Mouse (Mus musculus) hindbrain, postnatal 0 days (tissue): ENCODE results near the gene Echs1. TPM values are rescaled to one million over a fixed set of nuclear protein-coding genes. Genes with fewer than 3 reads are reported as not detected.

ENCODE experiments used
- ATAC-seq: fragments of 200-750 bp; cut with Nextera tagmentation; 2 replicates; pipeline ENCODE4 v1.8.0; 2017; ENCODE audit warnings: mild to moderate bottlenecking, moderate TSS enrichment, moderate library complexity
- DNase-seq: peaks from one replicate; pipeline ENCODE4 v3.0.0-alpha.2; 2015; ENCODE audit warnings: low spot score
- H3K27ac ChIP-seq: fragments of 300-500 bp; sonication (generic); 2 replicates; pipeline ENCODE4 v1.5.1; 2014; ENCODE audit warnings: mild to moderate bottlenecking
- H3K27me3 ChIP-seq: fragments of 300-500 bp; sonication (generic); 2 replicates; pipeline ENCODE4 v1.6.1; 2014; ENCODE audit warnings: low read length, mixed read lengths; ENCODE audit not compliant: insufficient read depth
- H3K36me3 ChIP-seq: fragments of 300-500 bp; sonication (generic); 2 replicates; pipeline ENCODE4 v1.6.1; 2014; ENCODE audit warnings: low read length, mixed read lengths; ENCODE audit not compliant: insufficient read depth
- H3K4me1 ChIP-seq: fragments of 300-500 bp; sonication (generic); 2 replicates; pipeline ENCODE4 v1.6.1; 2014; ENCODE audit warnings: antibody characterized with exemption, low read length, mixed read lengths; ENCODE audit not compliant: insufficient read depth
- H3K4me2 ChIP-seq: fragments of 300-500 bp; sonication (generic); 2 replicates; pipeline ENCODE4 v1.6.1; 2014; ENCODE audit warnings: low read depth, mild to moderate bottlenecking, low read length, moderate library complexity, mixed read lengths
- H3K4me3 ChIP-seq: fragments of 300-500 bp; sonication (generic); 2 replicates; pipeline ENCODE4 v1.5.1; 2014; ENCODE audit warnings: low read length
- H3K9ac ChIP-seq: fragments of 300-500 bp; sonication (generic); replicated peaks from 2 replicates; pipeline ENCODE4 v1.6.1; 2014; ENCODE audit warnings: mild to moderate bottlenecking, low read length, moderate library complexity, mixed read lengths
- H3K9me3 ChIP-seq: fragments of 300-500 bp; sonication (generic); 2 replicates; pipeline ENCODE4 v1.6.1; 2016; ENCODE audit warnings: low read length, mixed read lengths
- CTCF ChIP-seq: IDR thresholded peaks from 2 replicates; pipeline ENCODE4 v1.5.1; 2016; ENCODE audit warnings: antibody characterized with exemption, control low read depth, low read depth
- WGBS: fragments of 180-500 bp; shearing (Covaris S2); extraction: QIAGEN DNeasy Blood & Tissue Kit; methylation state at CpG from one replicate; pipeline ENCODE4 v1.1.7; 2014; 5-methylcytosine and 5-hydroxymethylcytosine counted together
- polyA plus RNA-seq: library from polyadenylated mRNA; unstranded; fragments of >200 nt; fragmentation: Nextera tagmentation; extraction: Ambion mirVana; gene quantifications from 2 replicates; pipeline ENCODE4 v1.2.1, GENCODE M21; 2015
- total RNA-seq: library from RNA; depleted of rRNA; stranded (reverse); fragments of >200 nt; gene quantifications from 2 replicates; pipeline ENCODE4 v1.2.3, GENCODE M21; 2014

The Echs1 gene
- total and polyA plus RNA-seq, 2 experiments from 2014 or later, result 91.5 to 136 TPM

DNA sequence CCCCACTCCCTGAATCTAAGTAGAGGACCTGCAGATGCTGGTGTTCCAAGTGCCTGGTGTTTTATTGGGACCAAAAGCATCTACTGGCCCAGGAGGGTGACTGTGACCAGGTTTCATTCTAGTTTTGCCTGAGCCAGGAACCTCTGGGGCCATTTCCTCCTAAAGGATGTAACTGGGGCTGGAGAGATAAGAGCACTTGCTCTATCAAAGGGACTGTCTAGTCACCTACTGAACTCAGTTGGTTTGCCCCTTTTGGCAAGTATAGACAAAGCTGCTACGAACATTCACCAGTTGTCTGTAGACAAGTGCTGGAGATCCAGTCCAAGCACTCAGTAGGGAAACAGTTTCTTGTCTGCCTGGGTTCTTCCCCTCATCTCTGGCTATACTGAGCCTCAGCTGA lies 17.8 kb downstream of the Echs1 start:
- no peak overlapping the region for H3K4me3 ChIP-seq
- no peak overlapping the region for H3K9ac ChIP-seq
- H3K4me1 ChIP-seq, result peaks cover 8% of the 10 kb centered on the region
- 100% methylated on average over 1 of the region's 1 CpGs for WGBS
- TF ChIP-seq CTCF, result no peak
- ATAC-seq (no peak), DNase-seq (no peak)
- H3K36me3 ChIP-seq, result no peaks in the 10 kb centered on the region
- no peaks in the 10 kb centered on the region for H3K9me3 ChIP-seq
- no peak overlapping the region for H3K27ac ChIP-seq
- H3K4me2 ChIP-seq, result no peak overlapping the region
- no peaks in the 10 kb centered on the region for H3K27me3 ChIP-seq

DNA sequence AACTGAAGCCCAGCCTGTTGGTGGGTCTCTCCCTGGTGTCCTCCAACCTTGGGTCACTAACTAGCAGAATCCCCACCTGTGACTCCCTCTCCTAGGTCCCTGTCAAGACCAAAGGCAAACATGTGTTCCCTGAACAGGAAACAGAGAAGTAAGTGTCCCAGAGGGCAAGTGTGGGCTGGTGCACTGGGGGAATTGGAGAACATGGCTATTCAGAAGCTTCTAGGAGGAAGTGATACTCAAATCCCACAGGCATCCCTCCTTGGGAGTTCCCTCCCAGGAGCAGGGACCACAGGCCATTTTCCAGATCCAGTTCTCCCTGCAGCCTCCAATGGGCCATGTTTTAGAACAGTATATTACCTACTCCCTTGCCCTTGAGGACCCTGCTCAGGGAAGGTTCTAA lies 20.2 kb downstream of the Echs1 start:
- Histone ChIP-seq H3K9me3 (no peaks in the 10 kb centered on the region), H3K4me1 (no peaks in the 10 kb centered on the region), H3K27me3 (no peaks in the 10 kb centered on the region), H3K27ac (no peak overlapping the region), H3K4me2 (no peak overlapping the region), H3K9ac (no peak overlapping the region), H3K36me3 (no peaks in the 10 kb centered on the region), H3K4me3 (no peak overlapping the region)
- no peak for TF ChIP-seq CTCF
- no peak for DNase-seq
- ATAC-seq, result no peak

DNA sequence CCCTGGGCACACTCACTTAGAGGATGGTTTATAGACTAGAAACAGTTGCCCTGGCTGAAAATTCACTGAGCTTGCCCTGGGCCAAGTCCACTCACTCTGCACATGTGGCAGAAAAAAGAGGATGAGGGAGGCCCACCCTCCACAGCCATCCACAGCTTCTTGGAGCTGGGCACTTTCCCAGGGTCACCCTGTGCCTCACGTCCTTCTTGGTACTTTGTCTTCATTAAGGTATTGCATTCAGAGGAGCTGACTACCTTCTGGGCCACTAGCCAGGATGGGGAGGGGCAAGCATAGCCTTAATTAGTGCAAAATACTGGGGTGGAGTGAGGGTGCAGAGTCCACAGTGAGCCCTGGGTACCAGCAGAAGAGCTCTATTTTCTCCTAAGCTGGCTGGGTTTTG lies 20.7 kb downstream of the Echs1 start:
- no peak overlapping the region for H3K4me2 ChIP-seq
- no peaks in the 10 kb centered on the region for H3K36me3 ChIP-seq
- DNase-seq (no peak), ATAC-seq (no peak)
- H3K9ac ChIP-seq, result no peak overlapping the region
- no peak for TF ChIP-seq CTCF
- H3K27me3 ChIP-seq, result no peaks in the 10 kb centered on the region
- no peak overlapping the region for H3K27ac ChIP-seq
- H3K9me3 ChIP-seq, result no peaks in the 10 kb centered on the region
- WGBS, result 46% methylated on average over 1 of the region's 1 CpGs
- no peak overlapping the region for H3K4me3 ChIP-seq
- no peaks in the 10 kb centered on the region for H3K4me1 ChIP-seq

DNA sequence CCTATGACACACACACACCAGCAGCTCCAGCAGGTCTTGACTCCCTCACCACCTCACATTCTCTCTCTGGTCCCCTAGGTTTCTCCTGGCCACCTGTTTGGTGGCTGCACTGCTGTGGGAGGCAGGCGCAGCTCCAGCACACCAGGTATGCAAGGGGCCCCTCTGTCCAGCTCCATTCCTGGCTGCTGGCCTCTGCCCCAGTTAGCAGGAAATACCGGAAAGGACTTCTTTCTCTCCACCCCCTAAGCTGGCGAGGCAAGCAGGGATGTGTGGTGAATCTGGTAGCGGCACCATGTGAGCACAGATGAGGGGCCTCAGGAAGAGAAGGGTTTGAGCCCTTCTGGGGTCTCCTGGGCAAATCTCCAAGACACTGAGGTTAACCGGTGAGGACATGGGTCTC lies 21.3 kb downstream of the Echs1 start:
- no peak for TF ChIP-seq CTCF
- 65% methylated on average over 5 of the region's 5 CpGs for WGBS
- Histone ChIP-seq H3K27ac (no peak overlapping the region), H3K9me3 (no peaks in the 10 kb centered on the region), H3K36me3 (no peaks in the 10 kb centered on the region), H3K9ac (no peak overlapping the region), H3K27me3 (no peaks in the 10 kb centered on the region), H3K4me3 (no peak overlapping the region), H3K4me2 (no peak overlapping the region), H3K4me1 (no peaks in the 10 kb centered on the region)
- DNase-seq (no peak), ATAC-seq (no peak)

DNA sequence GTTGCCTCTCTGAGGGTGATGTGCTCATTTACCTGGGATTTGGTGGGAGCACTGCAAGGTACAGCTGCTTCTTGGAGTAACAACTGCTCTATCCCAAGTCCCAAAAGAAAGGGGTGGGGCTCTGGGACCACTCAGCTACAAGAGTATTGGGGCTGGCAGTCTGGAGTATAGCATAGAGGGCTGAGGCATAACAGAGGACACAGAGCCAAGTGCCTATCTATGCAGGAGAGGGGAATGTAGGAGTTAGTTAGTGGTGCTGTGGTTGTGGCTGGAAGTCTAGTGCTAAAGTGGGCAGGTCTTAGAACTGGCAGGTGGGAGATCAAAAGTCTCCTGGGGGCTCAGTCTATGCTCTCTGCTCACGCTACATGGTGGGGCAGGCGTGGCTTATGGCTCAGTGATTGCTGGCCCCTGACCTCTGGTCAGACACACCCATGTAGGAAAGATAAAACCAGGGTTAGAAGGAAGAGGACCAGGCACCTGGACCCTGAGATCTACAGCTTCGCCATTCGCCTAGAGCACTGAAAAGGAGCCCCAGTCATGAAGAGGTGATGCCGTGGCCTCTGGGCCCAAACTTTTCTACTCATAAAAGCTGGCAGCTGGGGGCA lies 23.2 kb downstream of the Echs1 start, which contains the start of gene Prap1:
Gene Prap1, plus strand, starts transcription at position 472 of the 605 bp plus-strand sequence.
- H3K9ac ChIP-seq, result no peak within 1 kb of the TSS
- H3K4me3 ChIP-seq, result no peak within 1 kb of the TSS
- no peaks in the 10 kb centered on the region for H3K9me3 ChIP-seq
- no peaks in the 10 kb centered on the region for H3K36me3 ChIP-seq
- no peaks in the 10 kb centered on the region for H3K4me1 ChIP-seq
- TF ChIP-seq CTCF, result no peak
- H3K4me2 ChIP-seq, result no peak within 1 kb of the TSS
- H3K27me3 ChIP-seq, result no peaks in the 10 kb centered on the region
- WGBS, result 72% methylated on average over 5 of the region's 5 CpGs
- ATAC-seq (no peak), DNase-seq (no peak)
- no peak within 1 kb of the TSS for H3K27ac ChIP-seq

DNA sequence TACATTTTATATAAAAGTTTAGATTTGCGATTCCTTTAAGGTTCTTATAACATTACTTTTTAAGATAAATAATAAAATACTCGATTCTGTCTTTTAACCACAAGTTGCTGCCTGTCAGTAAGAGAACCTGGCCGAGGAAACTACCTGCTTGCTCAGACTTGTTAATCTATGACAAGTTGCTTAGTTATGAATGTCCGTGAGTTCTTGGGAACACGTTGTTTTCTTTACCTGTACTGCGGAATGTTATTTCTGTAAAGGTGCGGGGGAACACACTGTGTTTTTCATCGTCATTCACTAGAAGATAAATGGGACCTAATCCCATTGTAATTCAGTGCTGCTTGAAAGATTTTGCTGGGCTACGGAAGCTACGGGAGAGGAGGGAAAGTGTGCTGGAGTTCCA lies 25.7 kb downstream of the Echs1 start:
- Histone ChIP-seq H3K27me3 (no peaks in the 10 kb centered on the region), H3K36me3 (no peaks in the 10 kb centered on the region), H3K27ac (no peak overlapping the region), H3K9me3 (no peaks in the 10 kb centered on the region), H3K9ac (no peak overlapping the region), H3K4me3 (no peak overlapping the region), H3K4me2 (no peak overlapping the region), H3K4me1 (no peaks in the 10 kb centered on the region)
- WGBS, result 78% methylated on average over 10 of the region's 10 CpGs
- DNase-seq, result no peak
- ATAC-seq, result no peak
- no peak for TF ChIP-seq CTCF

DNA sequence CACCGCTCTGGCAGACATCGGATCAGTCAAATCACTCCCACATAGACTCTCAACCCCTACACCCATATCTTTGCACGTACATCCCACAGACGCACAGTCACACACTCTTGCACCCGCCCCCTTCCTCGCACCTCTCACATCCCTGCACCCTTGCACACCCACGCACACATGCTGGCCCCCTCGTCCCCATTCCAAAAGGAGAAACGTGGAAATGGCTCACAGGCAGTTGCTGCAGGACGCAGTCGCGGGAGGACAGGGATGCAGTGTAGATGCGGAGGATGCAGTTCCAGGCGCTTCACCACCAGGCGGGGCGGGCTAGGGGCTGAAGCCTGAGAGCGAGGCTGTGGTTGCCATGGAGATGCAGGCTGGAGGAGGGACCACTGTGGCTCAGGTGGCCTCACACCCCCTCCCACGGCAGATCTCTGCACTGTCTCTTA lies 34.0 kb downstream of the Echs1 start, which contains the start of gene Caly:
Gene Caly, minus strand, starts transcription at position 307 of the 437 bp plus-strand sequence.
- Histone ChIP-seq H3K27ac (peak within 1 kb of the TSS; percentile 92), H3K9me3 (no peaks in the 10 kb centered on the region), H3K36me3 (no peaks in the 10 kb centered on the region), H3K4me2 (peak within 1 kb of the TSS; percentile 63), H3K4me3 (peak within 1 kb of the TSS; percentile 46), H3K9ac (peak within 1 kb of the TSS; percentile 62), H3K4me1 (no peaks in the 10 kb centered on the region), H3K27me3 (no peaks in the 10 kb centered on the region)
- peak; percentile 95 for DNase-seq
- ATAC-seq, result peak; percentile 91
- TF ChIP-seq CTCF, result peak; percentile 94
- WGBS, result 2% methylated on average over 18 of the region's 18 CpGs
